Mouse (Mus musculus) small intestine, adult 2 months (tissue): ENCODE results near the gene Wwox.

Experiments used
- CTCF ChIP-seq: fragments of 200-500 bp; IDR thresholded peaks from 2 replicates; pipeline ENCODE4 v1.5.1; 2012; ENCODE audit warnings: low read depth, mild to moderate bottlenecking, control low read depth, inconsistent platforms, low read length, moderate library complexity, mixed read lengths; ENCODE audit not compliant: insufficient replicate concordance, insufficient read length; ENCODE audit errors: extremely low read depth
- POLR2A ChIP-seq: fragments of 200-500 bp; IDR thresholded peaks from 2 replicates; pipeline ENCODE4 v1.6.1; 2012; ENCODE audit warnings: low read depth, mild to moderate bottlenecking, control low read depth, inconsistent platforms, low read length, moderate library complexity

GRCm38 (mm10) chr8:114555491-114556202 is 116.2 kb downstream of the Wwox start:
- no peak for TF ChIP-seq CTCF
- TF ChIP-seq POLR2A: no peak
